Mouse (Mus musculus) forebrain, embryonic 15.5 days (tissue): ENCODE results near the gene Ano10. TPM values are rescaled to one million over a fixed set of nuclear protein-coding genes. Genes with fewer than 3 reads are reported as not detected.

Source experiments
- ATAC-seq: fragments of 200-750 bp; cut with Nextera tagmentation; replicated peaks from 2 replicates; pipeline ENCODE4 v1.8.0; 2017; ENCODE audit warnings: mild to moderate bottlenecking, moderate TSS enrichment, moderate library complexity
- H3K27ac ChIP-seq: fragments of 300-500 bp; sonication (generic); replicated peaks from 2 replicates; pipeline ENCODE4 v1.5.1; 2015; ENCODE audit warnings: mild to moderate bottlenecking, inconsistent platforms
- H3K27me3 ChIP-seq: fragments of 300-500 bp; sonication (generic); 2 replicates; pipeline ENCODE4 v1.6.1; 2015; ENCODE audit warnings: inconsistent platforms
- H3K36me3 ChIP-seq: fragments of 300-500 bp; sonication (generic); 2 replicates; pipeline ENCODE4 v1.6.1; 2015; ENCODE audit warnings: mild to moderate bottlenecking, inconsistent platforms
- H3K4me1 ChIP-seq: fragments of 300-500 bp; sonication (generic); 2 replicates; pipeline ENCODE4 v1.6.1; 2015; ENCODE audit warnings: inconsistent platforms
- H3K4me2 ChIP-seq: fragments of 300-500 bp; sonication (generic); replicated peaks from 2 replicates; pipeline ENCODE4 v1.6.1; 2015; ENCODE audit warnings: mild to moderate bottlenecking, inconsistent platforms
- H3K4me3 ChIP-seq: fragments of 300-500 bp; sonication (generic); 2 replicates; pipeline ENCODE4 v1.5.1; 2015; ENCODE audit warnings: mild to moderate bottlenecking, inconsistent platforms
- H3K9ac ChIP-seq: fragments of 300-500 bp; sonication (generic); replicated peaks from 2 replicates; pipeline ENCODE4 v1.6.1; 2015; ENCODE audit warnings: mild to moderate bottlenecking, inconsistent platforms
- H3K9me3 ChIP-seq: fragments of 300-500 bp; sonication (generic); 2 replicates; pipeline ENCODE4 v1.6.1; 2016; ENCODE audit warnings: inconsistent platforms
- WGBS: fragments of 180-500 bp; shearing (Covaris S2); methylation state at CpG from one replicate; pipeline ENCODE4 v1.1.7; 2015; ENCODE audit warnings: mixed read lengths; 5-methylcytosine and 5-hydroxymethylcytosine counted together
- microRNA-seq: library from miRNA; unstranded; fragments of <30 nt; microRNA quantifications from one replicate; pipeline ENCODE4, GENCODE M21; 2016
- polyA plus RNA-seq: library from polyadenylated mRNA; unstranded; fragments of >200 nt; fragmentation: Nextera tagmentation; extraction: Ambion mirVana; gene quantifications from 2 replicates; pipeline ENCODE4 v1.2.1, GENCODE M21; 2015

Ano10 gene
- polyA plus RNA-seq, 1 experiment from 2014 or later, result 35.2 TPM

- Histone ChIP-seq H3K4me2 (no peak overlapping the region), H3K9me3 (no peaks in the 10 kb centered on the region), H3K4me3 (no peak overlapping the region), H3K9ac (no peak overlapping the region), H3K27me3 (no peaks in the 10 kb centered on the region), H3K4me1 (0 out of 2 replicates have a peak, but pooled peaks cover 9% of the 10 kb centered on the region), H3K36me3 (peaks cover 3% of the 10 kb centered on the region; the same call in 1 of the 2 replicates), H3K27ac (no peak overlapping the region)
- 65% methylated on average over 3 of the region's 3 CpGs for WGBS
- ATAC-seq, result no peak
Observed at GRCm38 (mm10) chr9:122127271-122127785, 166.9 kb downstream of the Ano10 start.

GRCm38 (mm10) chr9:122126790-122127189, 167.4 kb downstream of the Ano10 start:
- Histone ChIP-seq H3K4me1 (0 out of 2 replicates have a peak, but pooled peaks cover 9% of the 10 kb centered on the region), H3K27me3 (no peaks in the 10 kb centered on the region), H3K9me3 (no peaks in the 10 kb centered on the region), H3K27ac (no peak overlapping the region), H3K36me3 (no peaks in the 10 kb centered on the region), H3K9ac (no peak overlapping the region), H3K4me3 (no peak overlapping the region), H3K4me2 (no peak overlapping the region)
- ATAC-seq, result no peak
- 75% methylated on average over 8 of the region's 8 CpGs for WGBS

Small RNAs within 50 kb of the gene (microRNA-seq; reads per million reads assigned to microRNA genes)
- not detected for gene Mir8106

Other genes starting within 250 kb of the Ano10 start
- gene Snrk, start 177.2 kb downstream of the Ano10 start, polyA plus RNA-seq, result 73.0 and 84.7 TPM in 2 replicates
- 20.5 and 24.5 TPM in 2 replicates for gene Abhd5, start 57.2 kb upstream of the Ano10 start, polyA plus RNA-seq